Mouse (Mus musculus): ENCODE measurements at regions not wholly inside any gene's neighbourhood (a gene's known extent, or its start where the extent isn't known, plus 50 kb on each side); places are given as distances from the start of the nearest gene placed in this dataset.
"Not testable (repeated sequence)": the region's sequence is repeated elsewhere in the genome, so short reads cannot be mapped to it uniquely, and the experiment has no call there.

DNA sequence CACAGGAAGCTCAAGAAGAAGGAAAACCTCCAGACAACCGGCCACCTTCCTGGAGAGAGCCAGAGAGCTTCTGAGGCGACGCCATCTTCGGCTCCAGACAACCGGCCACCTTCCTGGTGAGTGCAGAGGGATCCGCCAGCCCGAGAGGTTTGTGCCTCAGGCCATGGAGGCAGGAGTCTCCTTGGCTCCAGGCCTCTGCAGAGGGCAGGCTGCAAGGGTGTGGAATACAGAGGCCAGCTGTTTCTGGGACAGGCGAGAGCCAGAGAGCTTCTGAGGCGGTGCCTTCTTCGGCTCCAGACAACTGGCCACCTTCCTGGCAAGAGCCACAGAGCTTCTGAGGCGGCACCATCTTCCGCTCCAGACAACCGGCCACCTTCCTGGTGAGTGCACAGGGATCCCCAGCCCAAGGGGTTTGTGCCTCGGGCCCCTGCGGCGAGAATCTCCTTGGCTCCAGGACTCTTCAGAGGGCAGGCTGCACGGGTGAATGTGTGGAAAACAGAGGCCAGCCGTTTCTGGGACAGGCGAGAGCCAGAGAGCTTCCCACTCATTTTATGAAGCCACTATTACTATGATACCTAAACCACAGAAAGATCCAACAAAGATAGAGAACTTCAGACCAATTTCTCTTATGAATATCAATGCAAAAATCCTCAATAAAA, 441.4 kb downstream of the Arl6ip6 start:
- DNase-seq: not testable (repeated sequence)

GRCm38 (mm10) chr2:53668599-53669372, 416.6 kb downstream of the Rprm start:
- no peak for DNase-seq

- DNase-seq: no peak
Measured at GRCm38 (mm10) chr2:53680350-53681011, 404.9 kb downstream of the Rprm start.

- no peak for DNase-seq
Measured at GRCm38 (mm10) chr2:53682599-53682998, 402.8 kb downstream of the Rprm start.

- DNase-seq: no peak
Measured at GRCm38 (mm10) chr2:53687281-53687680, 398.1 kb downstream of the Rprm start.

DNA sequence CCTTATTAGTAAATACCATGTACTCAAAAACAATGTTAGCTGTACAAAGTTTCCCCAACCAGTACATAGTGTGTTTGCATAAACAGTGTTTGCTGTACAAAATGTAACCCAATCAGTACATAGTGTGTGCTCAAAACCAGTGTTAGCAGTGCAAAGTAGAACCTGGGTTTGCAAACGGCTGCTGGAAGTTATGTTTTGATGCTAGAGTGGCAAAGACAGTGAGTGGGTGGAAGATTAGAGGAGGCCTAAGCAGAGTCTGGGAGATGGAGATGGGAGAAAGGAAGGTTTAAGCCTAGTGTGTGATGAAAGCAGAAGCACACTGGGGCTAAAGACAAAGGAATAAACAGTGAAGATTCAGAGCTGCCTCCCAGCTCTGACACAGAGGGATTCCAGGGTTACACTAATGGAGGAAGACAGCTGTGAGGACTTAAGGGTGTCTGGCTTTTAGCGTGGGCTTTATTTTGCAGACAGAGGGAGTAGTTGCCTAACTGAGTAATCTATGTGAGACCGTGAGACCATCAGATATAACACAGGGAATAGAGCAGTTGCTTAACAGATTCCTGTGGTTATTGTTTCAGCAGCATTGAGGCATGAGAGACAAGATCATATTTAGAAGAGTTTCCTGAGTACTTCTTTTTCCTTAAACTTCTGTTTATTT, 396.0 kb downstream of the Rprm start:
- DNase-seq: no peak

DNA sequence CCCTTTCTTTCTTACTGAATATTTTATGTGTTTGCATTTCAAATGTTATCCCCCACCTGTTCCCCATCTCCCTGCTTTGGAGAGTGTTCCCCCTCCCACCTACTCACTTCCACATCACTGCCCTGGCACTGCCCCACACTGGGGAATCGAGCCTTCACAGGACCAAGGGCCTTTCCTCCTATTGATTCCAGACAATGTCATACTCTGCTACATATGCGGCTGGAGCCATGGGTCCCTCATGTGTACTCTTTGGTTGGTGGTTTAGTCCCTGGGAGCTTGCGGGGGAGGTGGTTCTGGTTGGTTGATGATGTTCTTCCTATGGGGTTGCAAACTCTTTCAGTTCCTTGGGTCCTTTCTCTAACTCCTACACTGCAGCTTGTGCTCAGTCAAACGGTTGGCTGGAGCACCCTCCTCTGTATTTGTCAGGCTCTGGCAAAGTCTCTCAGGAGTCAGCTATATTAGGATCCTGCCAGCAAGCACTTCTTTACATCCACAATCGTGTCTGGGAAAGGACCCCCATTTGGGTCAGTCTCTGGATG, 393.7 kb downstream of the Rprm start:
- DNase-seq: no peak

DNA sequence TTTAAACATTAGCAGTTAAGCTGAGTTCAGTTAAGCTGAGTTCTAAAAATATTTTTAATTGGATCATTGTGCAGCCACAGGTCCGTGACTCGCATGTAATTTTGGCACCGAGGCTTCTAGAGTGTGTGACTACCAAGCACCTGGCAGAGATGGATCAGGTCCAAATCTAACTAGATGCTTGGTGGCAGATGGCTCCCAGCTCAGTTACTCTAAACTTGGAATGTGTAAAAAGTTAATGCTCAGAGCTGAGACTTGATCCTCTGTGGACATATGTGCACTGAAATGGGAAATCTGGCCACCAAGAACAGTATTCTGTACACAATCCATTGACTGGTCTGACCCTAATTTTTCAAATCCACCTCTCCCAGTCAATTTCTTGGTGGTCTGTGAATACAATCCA, 374.1 kb downstream of the Rprm start:
- DNase-seq: no peak

- no peak for DNase-seq
Measured at GRCm38 (mm10) chr2:53713106-53713640, 372.2 kb downstream of the Rprm start.

GRCm38 (mm10) chr2:53715017-53715416, 370.3 kb downstream of the Rprm start:
- DNase-seq: no peak

GRCm38 (mm10) chr2:53723231-53723630, 362.1 kb downstream of the Rprm start:
- no peak for DNase-seq

DNA sequence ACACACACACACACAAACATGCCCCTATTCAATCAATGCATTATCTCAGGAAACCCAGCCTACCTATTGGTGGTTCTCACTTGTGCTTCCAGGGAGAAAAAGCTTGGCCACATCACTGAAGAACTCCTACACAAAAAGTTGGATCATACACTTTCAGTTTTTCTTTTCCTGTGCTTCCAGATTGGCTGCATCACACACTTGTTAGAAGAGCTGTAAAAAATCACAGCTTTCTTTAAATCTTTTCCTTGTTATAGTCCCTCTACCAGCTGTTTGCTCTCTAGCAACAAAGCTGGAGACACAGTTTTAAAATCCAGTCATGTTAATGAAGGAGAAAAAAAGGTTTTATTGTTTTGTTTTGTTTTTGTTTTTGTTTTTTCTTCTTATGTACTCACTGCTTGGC, 356.7 kb downstream of the Rprm start:
- DNase-seq: no peak

DNA sequence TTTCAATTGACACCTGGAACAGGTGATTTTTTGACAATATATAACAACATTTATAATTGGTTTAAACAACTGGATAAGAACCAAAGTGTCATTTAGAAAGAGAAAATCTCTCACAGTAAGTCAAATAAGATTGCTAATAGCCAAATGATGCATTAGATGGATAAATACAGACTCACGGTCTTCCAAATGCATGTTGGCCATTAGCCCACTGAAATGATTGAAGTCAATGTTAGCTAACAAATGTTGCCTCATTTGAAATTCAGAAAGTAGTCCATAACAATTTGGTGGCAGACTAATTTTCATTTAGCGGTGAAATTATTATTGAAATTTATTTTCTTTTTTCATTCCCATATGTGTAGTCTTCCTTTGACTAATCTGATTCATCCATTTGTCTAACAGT, 354.9 kb downstream of the Rprm start:
- no peak for DNase-seq

DNA sequence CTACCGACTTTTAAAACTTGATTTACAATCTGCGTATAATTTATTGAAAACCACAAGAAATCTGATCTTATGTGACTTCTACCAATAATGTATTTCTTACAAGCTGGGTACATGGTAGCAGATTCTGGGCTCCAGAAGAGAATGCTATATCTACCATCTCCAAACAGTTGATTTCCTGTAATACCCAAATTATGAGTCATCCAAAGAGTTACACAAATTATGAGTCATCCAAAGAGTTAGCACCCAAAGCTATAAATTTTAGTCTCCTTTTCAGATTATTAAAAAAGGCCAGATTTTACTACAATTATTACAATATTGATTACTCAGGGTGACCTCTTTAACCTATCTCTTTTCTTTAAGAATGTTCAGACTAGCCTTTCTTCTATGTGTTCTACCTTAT, 321.9 kb downstream of the Rprm start:
- DNase-seq: no peak

DNA sequence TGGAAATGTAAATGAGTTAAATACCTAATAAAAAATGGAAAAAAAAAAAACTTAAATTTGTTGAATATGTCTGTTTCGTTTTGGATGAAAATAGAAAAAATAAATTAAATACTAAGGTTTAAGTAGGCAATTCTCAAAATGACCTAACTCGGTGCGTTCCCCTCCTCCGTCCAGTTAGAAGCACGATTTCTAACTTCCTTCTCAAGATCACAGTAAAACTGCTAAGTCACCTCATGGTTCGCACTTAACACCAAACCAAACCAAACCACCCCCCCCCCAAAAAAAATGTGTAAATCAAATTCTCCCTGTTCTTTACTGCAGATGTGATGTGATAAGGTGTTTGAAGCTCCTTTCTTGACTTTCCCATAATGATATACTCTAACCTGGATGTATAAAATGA, 303.3 kb downstream of the Rprm start:
- not testable (repeated sequence) for DNase-seq

- not testable (repeated sequence) for DNase-seq
Measured at GRCm38 (mm10) chr2:53788599-53788998, 296.8 kb downstream of the Rprm start.

DNA sequence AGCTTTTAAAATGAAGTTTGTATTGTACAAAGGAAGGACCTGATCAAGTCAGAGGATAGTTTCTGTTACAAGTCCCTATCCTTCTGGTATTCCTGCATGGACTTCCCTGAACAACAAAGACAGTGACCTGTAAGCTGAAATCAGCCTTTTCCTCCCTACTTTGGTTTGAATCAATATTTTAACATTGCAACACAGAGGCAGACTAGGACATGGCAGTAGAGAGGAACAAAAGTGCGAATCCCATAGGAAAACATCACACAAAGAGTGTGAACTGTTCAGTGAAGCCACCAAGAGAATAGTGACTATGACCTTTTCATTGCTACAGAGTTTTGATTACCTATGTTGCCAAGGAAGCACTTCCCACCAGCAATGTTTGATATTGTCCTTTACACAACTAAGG, 288.7 kb downstream of the Rprm start:
- no peak for DNase-seq

GRCm38 (mm10) chr2:53803666-53804065, 281.7 kb downstream of the Rprm start:
- no peak for DNase-seq

DNA sequence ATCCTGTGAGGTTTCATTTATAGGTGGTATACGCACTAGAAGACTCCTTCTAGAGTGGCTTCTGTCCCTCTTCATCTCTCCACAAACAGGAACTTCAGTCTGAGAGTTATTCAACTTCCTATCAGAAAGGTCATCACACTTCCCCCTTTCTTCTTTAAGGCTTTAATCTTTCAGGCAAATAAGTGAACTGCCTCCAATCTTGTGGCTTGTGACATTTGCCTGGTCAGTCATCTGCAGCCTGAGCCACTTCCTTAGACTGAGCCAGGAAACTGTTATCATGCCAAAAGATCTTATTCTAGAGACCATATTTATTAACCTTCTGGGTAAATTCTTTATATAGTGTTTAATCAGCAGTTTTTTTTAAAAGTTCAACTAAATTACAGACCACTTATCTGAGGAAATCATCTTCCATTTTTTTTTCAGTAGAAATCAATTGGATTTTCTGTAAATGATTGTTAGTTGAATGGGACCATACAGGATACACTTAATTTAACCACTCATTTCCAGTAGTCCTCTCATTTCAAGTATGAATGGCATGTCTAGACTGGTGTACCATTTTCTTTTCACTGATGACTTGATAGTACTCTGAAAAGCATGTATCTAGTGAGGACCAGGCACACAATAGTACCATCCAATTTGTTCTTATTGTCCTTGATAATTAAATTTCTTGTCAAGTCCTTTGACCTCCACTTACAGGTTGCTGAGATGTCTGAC, 234.4 kb downstream of the Rprm start:
- DNase-seq: no peak
